Mouse (Mus musculus) cerebellum, postnatal 25 days (tissue): ENCODE results near the gene Rock2.

Experiments
- DNase-seq, 2 experiments: peaks; one replicate each; pipeline ENCODE4 v3.0.0; 2021; ENCODE audit warnings: mixed read lengths in 2 of 2

Gene Rock2

DNA sequence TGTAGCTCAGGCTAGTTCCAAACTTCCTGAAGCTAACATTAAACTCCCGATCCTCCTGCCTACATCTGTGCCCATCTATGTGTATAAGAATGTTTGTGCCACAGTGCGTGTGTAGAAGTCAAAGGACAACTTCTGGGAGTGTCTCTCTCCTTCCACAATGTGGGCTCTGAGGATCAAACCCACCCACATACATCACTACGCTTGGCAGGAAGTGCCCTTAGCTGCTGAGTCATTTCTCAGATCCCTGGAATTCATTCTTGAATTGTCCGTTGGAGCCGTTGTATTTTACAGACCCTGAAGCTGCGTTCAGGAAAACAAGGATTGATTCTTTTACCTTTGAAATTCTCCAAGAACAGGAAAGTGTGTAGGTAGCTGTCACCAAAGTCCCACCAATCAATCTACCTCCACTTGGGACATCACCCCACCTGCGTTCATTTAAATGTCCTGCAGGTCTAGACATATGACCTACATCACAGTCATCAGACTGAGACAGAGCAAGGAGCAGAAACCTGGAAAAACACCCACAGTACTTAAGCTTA lies 21.7 kb upstream of the Rock2 start:
- DNase-seq: no peak

DNA sequence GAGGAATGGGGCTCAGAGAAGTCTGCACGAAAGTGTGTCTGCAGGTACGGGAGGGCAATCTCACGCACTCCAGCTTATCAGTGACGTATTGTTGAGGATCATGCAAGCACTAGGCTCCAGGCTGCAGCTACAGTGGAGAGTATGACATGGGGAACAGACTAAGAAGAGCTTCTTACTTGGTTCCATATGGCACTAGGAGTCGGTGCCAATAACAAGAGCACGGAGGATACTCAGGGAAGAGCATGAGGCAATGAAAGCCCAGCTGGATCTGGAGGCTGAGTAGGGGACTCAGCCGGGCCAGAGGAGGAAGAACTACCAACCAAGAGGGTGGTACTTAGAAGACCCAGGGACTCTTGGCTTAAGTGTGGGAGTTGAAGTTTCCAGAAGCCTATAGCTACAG lies 21.1 kb upstream of the Rock2 start:
- DNase-seq: peak; percentile 71 to 72

DNA sequence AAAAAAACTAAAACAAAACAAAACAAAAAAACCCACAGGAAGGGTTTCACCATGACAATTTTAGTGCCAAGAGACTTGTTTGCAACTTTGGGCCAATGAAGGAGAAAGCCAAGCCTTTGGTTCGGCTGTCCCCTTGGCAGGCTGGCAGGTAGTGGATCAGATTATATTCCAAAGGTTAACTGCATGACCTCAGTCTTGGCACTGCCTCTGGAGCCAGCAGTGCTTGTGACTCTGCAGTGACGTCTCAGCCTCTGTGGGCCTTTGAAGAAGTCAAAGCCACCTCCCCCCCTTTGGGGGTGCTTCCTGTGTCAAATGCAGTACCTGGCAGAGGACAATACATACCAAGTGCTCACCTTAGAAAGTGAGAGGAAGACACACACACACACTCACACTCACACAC lies 20.6 kb upstream of the Rock2 start:
- peak; percentile 32 to 46 for DNase-seq

DNA sequence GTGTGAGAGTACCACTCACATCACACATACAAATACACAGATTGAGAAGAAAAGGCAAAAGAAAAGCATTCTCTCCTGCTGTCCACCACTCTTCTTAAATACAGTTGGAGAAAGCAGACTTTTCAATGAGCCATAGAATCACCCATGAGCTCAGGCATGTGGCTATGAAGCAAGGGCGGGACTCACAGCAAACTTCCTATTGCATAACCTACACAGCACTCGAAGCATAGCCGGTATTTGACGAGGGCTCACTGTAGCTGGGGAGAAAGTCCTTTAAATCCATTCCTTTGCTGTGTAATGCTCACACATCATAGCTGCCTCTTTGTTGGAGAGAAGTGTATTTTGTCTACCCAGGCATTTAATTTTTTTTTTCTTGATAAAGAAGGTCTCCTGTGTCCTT lies 19.4 kb upstream of the Rock2 start:
- DNase-seq: no peak

DNA sequence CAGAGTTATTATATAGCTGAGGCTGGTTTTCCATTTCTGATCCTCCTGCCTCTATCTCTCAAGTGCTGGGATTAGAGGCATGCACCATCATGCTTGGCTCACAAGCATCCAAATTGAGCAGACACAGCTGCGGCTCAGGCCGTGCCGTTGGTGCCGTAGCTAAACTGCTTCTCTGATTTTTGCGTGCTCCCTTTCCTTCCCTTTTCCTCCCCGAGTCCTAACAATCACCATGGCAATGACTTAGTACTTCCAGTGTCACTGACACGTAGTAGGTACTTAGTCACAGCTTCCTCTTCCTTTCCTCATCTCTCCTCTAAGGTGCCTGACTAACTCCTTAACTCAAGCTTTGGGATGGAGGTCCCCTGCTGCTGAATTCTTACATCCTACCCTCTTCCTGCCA lies 19.0 kb upstream of the Rock2 start:
- DNase-seq: no peak

DNA sequence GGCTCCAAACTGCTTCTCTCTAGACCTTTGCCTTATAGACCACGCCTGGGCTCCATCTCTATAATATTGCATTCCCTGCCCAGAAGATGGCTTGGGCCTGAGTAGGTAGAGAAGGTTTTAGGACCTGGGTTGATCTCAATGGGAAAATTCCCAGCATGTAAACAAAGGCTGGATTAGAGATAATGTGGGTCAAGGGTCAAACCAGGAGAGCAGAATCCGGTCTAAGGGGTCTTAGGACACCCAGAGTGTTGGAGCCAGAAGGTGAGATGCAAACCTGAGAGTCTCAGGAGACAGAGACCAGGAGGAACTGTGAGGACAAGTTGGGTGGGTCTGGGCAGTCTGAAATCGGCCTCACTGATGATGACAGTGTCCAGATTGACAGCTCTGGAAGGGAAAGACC lies 18.0 kb upstream of the Rock2 start:
- no peak for DNase-seq

DNA sequence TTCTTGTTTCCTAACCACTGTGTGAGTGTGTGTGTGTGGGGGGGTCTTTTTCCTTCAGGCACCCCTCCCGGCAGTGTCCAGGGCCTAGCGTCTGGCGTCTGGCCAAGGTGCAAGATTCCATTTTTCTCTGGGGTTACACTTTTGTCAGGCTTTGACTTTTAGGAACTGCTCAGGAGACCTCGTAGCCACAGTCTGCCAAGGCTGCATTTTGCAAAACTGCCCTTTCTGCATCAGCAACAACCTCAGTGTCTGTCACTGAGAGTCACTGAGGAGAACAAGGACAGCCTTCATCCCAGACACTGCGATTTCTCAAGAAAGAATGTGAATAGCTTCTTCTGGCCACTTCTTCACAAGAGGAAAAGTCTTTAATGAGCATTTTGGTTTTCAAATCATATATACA lies 17.6 kb upstream of the Rock2 start:
- DNase-seq: no peak

DNA sequence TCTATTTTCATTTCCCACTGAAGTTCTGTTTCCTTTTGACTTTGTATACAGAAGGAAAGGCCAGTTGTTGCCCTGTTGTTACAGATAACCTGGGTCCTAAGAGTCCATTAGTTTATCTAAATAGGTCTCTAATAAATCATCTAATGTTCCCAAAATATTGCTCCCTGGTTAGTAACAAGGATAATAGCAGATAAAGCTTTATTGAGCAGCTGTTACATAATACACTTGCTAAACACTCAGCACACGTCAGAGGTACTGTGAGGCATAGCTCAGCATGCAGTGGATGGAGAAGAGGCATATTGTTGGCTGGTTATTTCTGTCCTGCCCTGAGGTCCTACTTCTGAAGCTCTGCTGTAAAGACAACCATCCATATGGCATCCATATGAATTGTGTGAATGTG lies 17.0 kb upstream of the Rock2 start:
- no peak for DNase-seq

DNA sequence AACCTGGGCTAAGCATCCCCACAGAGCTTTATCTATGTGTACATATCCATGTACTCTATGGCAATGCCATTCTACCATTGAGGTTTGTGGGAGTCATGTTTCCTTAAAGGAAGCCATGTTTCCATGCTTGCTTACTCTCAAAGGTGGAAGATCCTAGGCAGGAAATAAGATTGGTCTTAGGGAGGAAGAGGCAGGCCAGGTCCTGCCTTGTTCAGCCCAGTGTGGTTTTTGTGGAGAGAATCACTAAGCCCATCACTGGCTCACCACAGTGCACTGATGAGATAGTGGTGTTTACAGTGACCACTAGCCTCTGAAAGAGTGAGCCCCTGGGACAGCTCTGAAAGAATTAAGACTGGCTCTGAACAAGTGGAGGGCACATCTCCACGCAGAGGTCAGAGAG lies 15.3 kb upstream of the Rock2 start:
- no peak for DNase-seq

DNA sequence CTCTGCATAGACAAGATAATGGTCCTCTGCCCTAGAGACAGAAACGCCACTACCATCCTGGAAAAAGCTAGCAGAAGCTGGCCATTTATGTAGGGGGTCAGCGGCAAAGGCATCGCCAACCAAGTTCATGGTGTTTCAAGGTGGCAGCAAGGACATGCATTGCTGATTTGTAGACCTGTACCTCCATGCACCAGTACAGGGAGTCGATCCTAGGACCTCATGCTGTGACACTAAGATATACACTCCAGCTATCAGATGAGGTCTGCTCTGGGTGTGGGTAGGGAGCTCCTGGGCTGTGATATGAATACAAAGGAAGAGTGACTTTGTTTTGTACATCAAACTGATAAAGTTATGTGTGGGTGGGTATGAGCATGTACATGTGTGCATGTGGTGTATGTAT lies 14.6 kb upstream of the Rock2 start:
- no peak for DNase-seq

DNA sequence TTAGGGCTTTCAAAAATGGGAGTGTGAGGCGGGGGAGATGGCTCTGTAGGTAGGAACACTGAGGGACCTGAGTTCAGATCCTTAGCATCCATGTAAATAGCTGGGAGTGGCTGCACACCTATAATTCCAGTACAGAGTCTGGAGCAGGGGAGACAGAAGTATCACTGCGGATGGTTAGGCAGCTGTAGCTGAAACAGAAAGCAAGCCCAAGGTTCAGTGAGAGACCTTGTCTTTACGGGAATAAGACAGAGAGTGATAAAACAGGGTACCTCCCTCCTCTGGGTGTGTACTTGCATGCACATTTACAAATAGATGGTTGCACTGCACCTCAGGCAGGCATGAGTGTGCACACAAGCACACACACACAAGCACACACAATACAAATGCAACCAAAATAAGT lies 12.3 kb upstream of the Rock2 start:
- DNase-seq: no peak

DNA sequence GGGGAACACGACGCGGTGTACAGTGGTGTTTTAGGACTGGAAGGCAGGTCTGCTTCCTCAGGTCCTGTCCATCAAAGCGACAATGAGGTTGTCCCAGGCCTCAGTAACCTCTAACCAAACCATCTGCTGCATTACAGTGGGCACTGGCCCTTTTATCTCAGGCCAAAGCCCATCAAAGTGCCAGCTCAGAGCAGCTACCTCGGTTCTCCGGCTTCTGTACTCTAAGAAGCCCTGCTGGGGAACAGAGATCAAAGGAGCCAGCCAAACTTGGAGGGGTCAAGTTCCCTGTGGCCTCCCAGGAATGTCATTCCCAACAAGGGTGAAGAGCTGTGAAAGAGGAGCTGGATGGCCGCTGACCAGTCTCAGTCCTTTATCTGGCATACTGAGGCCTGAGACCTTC lies 11.6 kb upstream of the Rock2 start:
- DNase-seq: no peak

DNA sequence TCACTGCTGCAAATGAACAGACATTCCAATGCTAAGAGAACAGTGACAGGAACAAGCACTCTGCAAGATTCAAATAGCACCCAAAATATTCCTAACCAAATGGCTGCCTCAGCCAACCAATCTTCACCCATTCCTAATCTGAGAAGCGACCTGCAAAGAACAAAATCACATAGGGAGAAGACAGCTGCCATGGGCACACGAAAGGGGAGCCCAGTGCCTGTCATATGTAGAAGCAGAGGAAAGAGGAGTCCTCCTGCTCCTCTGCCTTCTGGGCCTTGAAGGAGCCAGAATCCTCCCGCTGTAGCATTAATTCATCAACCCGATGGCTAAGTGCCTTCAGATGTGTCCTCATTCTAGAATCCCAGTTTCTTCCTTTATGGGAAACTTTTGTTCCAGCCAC lies 10.2 kb upstream of the Rock2 start:
- no peak for DNase-seq

DNA sequence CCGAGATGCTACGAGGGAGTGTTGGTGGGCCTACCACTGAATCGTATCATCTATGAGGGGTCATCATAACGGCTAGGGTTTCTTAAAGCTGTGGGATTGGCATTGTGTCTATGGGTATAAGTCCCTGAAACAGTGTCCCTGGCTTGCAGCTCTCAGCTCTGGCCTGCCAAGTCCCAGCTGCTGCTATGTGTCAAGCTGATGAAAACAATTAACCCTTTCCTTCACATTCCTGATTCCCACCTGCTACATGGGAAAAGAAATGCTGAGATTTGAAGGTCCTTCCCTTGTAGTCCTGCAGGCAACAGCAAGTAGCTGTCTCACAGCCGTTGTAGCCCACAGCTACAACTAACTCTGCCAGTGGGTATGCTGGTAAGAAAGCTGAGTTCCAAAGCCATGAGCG lies 8.3 kb upstream of the Rock2 start:
- no peak for DNase-seq

DNA sequence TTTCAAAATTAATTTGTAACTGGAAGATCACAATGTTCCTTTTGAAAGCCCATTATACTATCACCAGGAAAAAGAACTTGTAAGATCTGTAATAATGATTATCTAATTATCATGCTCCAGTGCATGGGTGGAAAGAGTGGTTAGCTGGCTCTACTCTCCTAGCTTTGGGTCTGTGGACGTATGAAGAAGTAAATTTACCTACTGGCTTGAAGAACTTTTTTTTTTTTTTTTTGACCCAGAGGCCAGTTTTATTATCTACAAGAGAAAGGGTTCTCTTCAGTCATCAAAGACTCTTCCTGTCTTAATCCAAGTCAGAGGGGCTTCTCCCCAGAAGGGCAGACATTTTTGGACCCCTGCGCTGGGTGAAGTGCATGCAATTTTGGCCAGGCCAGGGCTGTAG lies 1.7 kb upstream of the Rock2 start:
- DNase-seq: no peak

DNA sequence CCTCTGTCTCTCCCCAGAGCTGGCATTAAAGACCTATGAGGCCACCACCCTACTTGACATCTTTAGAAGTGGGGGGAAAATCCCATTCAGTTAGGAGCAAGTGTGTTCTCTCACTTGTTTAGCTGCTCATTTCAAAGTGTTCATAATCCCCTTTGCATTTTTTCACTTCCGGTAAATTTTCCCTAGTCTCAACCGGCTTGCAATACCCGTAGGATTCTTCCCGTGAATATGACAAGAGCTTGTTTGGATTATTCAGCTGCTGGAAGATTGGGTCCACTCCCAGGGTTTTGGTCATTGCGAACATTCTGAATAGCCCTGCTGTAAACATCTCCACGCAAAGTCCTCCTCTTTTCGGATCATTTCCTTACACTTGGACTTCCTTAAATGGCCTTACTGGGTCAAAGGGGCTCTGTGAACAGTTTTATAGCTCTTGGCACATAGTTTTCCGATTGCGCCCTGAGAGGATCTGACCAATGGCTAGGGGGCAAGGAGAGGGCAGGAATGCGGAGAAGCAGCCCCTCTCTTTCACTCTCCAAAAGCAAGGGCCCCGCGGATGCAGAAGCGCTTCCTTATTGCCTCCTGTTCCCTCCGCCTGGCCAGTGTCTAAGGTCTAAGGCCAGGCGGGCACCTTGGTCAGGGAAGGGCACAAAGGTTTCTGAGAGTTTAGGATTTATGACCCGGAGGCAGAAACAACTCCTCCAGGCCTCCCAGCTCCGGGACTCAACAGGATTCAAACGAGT lies 869 bp upstream of the Rock2 start:
- no peak for DNase-seq

DNA sequence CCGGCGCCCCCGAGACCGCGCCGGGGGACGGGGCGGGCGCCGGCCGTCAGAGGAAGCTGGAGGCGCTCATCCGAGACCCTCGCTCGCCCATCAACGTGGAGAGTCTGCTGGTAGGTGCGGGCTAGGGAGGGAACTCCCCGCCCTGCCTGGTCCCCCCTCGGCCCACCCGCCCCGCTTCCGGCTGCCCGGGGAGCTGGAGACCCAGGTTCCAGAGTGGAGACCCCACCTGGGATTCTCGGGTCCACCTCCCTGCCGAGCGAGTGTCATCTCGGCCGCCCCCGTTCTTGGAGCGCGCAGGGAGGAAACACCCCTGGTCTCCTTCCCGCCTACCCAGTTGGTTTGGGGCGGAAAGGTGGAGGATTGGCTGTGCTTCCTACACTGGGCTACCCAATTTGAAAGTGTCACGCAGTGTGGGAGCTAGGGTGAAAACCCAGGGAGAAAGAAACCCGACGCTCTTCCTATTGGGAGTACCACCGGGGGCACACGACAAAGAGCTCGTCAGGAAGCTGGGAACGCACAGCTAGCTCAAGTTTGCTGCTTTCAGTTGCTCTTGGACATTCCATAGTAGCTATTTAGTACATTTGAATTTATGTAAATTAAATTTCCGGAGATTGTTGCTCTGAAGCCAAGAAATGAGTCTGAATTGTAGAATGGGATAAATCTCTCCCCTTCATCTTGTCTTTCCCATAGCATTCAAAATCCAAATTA lies 680 bp downstream of the Rock2 start:
- DNase-seq: peak in 1 of 2 experiments; percentile 69

DNA sequence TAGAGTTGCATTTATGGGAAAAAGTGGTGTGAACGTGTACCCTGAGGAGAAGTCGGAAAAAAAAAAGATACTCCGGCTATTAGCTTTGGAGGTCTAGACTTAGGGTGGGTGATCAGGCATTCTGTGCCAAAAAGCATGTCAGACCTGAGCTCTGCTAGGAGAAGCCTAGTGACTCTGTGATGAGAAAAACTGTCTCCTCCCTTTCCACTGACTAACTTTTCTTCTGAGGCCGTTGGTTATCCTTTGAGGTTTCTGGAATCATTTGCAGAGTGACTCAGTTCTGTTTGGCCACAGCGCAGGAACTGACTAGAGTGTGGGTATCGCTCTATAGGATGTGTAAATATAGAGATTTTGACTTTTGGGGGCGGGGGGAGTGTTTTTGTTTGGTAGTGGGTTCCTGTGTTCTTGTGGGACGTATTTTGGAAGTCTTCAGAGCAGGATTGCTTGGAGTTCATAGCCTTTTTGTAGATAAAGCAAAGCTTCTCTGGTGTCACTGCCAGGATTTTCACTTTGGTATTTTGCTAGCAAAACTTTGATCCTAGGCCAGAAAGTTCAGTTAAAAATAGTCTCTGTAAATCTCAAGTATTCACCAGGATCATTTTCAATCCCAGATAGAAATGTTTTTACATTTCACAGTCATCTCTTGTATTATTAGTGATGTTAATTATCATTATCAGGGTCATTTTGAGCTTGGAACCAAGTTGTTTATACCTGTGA lies 1.5 kb downstream of the Rock2 start:
- peak; percentile 27 to 30 for DNase-seq

DNA sequence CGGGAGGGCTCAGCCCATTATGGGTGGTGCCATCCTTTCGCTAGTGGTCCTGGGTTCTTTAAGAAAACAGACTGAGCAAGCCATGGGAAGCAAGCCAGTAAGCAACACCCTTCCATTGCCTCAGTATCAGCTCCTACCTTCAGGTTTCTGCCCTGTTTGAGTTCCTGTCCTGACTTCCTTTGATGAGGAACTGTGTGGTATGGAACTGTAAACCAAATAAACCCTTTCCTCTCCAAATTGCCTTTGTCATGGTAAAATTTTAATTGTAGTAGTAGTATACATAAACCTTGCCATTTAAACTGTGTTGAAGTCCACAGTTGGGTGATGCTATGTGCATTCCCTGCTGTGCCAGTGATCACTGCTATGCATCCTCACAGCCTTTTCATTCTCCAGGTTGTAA lies 2.5 kb downstream of the Rock2 start:
- DNase-seq: peak in 1 of 2 experiments; percentile 40

DNA sequence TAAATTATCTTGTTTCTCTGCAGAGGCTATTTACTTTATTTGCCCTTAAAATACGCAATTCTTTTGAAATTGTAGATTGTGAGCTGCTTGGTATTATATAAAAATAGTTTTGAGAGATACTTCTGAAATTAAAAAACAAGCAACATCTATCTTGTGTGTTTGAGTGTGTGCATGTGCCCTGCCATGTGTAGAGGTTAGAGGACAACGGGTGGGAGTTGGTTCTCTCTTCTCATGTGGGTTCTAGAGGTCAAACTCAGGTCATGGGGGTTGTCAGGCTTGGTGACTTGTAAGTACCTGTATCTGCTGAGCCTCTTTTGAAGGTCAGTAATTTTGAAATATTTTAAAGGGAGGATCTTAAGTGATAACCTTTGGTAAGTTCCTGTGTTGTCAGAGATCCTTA lies 3.5 kb downstream of the Rock2 start:
- no peak for DNase-seq

DNA sequence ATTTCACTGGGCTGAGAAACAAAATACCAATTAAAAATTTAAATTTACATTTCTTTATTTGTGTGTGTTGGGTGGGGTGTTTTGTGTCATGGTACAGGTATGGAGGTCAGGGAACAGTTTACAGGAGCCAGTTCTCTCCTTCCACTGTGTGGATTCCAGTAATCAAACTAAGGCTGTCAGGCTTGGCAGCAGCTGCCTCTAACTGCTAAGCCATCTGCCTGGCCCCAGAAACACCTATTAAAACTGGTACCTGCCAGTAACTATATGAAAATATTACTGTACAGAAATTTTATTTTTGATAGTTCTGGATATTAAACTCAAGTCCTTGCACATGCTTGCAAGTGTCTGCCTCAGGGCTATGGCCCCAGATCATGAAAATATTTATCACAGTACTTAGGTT lies 4.1 kb downstream of the Rock2 start:
- DNase-seq: peak; percentile 71 to 75

DNA sequence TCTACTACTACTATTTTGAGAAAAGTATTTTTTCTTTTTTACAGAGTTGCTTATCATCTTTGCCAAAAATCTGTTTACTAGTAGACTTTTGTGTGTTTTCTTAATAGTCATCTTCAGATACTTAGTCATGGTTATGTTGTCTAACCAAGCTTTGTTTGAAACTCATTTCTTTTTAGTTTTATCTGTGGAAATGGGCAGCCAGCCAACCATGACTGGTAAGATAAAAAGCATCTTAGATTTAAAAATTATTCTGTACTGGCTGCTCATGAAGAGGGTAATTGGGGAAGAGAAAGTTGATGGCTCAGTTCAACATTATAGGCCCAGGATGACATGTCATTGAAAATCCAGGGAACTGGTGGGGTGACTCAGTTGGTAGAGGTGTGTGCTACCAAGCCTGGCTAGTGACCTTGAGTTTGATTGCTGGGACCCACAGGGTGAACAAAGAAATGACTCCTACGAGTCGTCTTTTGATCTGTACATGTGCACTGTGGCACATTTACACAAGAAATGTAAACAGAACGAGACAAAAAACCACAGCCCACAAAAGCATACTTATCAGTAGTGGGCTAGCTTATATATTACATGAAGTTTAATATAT lies 6.0 kb downstream of the Rock2 start:
- DNase-seq: peak in 1 of 2 experiments; percentile 19

DNA sequence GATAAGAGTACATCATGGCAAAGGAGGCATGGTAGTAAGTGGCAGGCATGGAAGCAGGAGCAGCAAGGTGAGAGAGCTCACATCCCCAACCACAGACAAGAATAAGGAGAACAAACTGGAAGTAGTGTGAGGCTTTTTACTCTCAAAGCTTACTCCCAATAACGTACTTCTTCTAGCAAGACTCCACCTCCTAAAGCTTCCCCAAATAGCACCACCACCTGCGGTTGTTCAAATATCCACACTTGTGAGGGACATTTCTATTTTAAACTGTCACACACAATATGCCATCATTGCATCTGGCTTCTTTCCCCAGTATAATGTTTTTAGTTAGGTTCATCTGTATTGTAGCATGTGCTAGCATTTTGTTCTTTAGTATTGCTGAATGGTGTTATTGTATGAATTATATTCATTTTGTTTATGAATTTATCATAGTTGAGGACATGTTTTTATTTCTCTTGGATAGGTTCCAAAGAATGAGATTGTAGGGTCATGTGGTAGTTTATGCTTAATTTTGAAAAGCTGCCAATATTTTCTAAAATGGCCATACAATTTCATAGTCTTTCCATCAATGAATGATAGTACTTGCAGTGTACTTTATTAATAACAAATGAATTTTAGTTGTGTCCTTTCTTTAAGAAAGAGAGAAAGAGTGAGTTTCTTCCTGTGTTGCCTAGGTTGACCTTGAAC lies 9.4 kb downstream of the Rock2 start:
- peak in 1 of 2 experiments; percentile 21 for DNase-seq
